Mouse (Mus musculus): Measurements from ENCODE around the gene Ceacam9.

- TF ChIP-seq CTCF (conservative IDR thresholded peaks at IDR 0.05; ENCODE audit: insufficient read depth, insufficient read length, low read depth, low read length), result no peak
- TF ChIP-seq POLR2A (IDR thresholded peaks at IDR 0.05; ENCODE audit: low read depth, low read length), result no peak
Observed at GRCm38 (mm10) chr7:16712633-16713415, 8.9 kb upstream of the Ceacam9 start.
